10 mouse cellular contexts compared by ENCODE assay signal in genomic region chr6:99207226-99207885, GRCm38 (mm10).
DNase-seq lines count a peak whose midpoint lies in the region; ATAC-seq and TF ChIP-seq lines count a peak whose summit lies in the region.
"Had no signal": no experiment of that assay in that cellular context is flagged by ENCODE, and none has a peak within 500 bp of the region (broad histone marks: within the 10 kb centered on the region; RNA-seq: fewer than 3 reads in every experiment).

No protein-coding gene starts in this region.

- no peak for TF ChIP-seq POLR2A in thymus, adult 2 months (IDR thresholded peaks at IDR 0.05; ENCODE audit: control insufficient read depth, extremely low read depth, insufficient read depth, low read length, poor library complexity)

- DNase-seq in heart, postnatal 14 days: no peak
- no peak for DNase-seq in stomach, postnatal 0 days (ENCODE audit: low spot score)
- no peak for DNase-seq in ovary, postnatal 14 days (ENCODE audit: low spot score)
- DNase-seq in thymus, adult 2 months: no peak
- DNase-seq: gastrocnemius, postnatal 10 days; kidney, adult 8-10 months had no signal

- WGBS in heart, embryonic 16.5 days: 39% methylated on average over 6 of the region's 6 CpGs
- WGBS in stomach, embryonic 14.5 days: 50% methylated on average over 6 of the region's 6 CpGs
- WGBS in stomach, postnatal 0 days: 53% methylated on average over 6 of the region's 6 CpGs
- 43% methylated on average over 6 of the region's 6 CpGs for WGBS in intestine, postnatal 0 days
- 96% methylated on average over 6 of the region's 6 CpGs for WGBS in thymus, adult 2 months

- peak overlapping the region; percentile 68 for H3K27ac ChIP-seq in heart, embryonic 16.5 days (ENCODE audit: low read length)
- H3K27ac ChIP-seq in stomach, embryonic 14.5 days (ENCODE audit: low read length): peak overlapping the region; percentile 27; the same call in 1 of the 2 replicates
- H3K27ac ChIP-seq in stomach, postnatal 0 days (replicated peaks): no peak overlapping the region
- H3K27ac ChIP-seq in intestine, postnatal 0 days (ENCODE audit: low read depth, low read length): no peak overlapping the region
- H3K27ac ChIP-seq in thymus, adult 2 months (ENCODE audit: control insufficient read depth, insufficient read depth, low read length): no peak overlapping the region

- H3K9me3 ChIP-seq in heart, embryonic 16.5 days (replicated peaks; ENCODE audit: control insufficient read depth, low read length): no peaks in the 10 kb centered on the region
- no peaks in the 10 kb centered on the region for H3K9me3 ChIP-seq in stomach, embryonic 14.5 days (ENCODE audit: control insufficient read depth, low read depth, low read length)
- no peaks in the 10 kb centered on the region for H3K9me3 ChIP-seq in stomach, postnatal 0 days (ENCODE audit: control insufficient read depth, low read length)
- no peaks in the 10 kb centered on the region for H3K9me3 ChIP-seq in intestine, postnatal 0 days (ENCODE audit: control insufficient read depth)

- H3K4me1 ChIP-seq in heart, embryonic 16.5 days (ENCODE audit: control insufficient read depth, insufficient read depth, low read length): peaks cover 30% of the 10 kb centered on the region
- peaks cover 37% of the 10 kb centered on the region for H3K4me1 ChIP-seq in stomach, embryonic 14.5 days (ENCODE audit: control insufficient read depth, insufficient read depth, low read length)
- peaks cover 14% of the 10 kb centered on the region for H3K4me1 ChIP-seq in stomach, postnatal 0 days (replicated peaks; ENCODE audit: control insufficient read depth, insufficient read depth)
- peaks cover 14% of the 10 kb centered on the region for H3K4me1 ChIP-seq in intestine, postnatal 0 days (replicated peaks; ENCODE audit: control insufficient read depth, insufficient read depth, low read length)
- no peaks in the 10 kb centered on the region for H3K4me1 ChIP-seq in thymus, adult 2 months (replicated peaks; ENCODE audit: control insufficient read depth, insufficient read depth, low read length)

- H3K27me3 ChIP-seq in heart, embryonic 16.5 days (ENCODE audit: control insufficient read depth, insufficient read depth, low read length): no peaks in the 10 kb centered on the region
- no peaks in the 10 kb centered on the region for H3K27me3 ChIP-seq in stomach, embryonic 14.5 days (ENCODE audit: control insufficient read depth, insufficient read depth, low read length)
- no peaks in the 10 kb centered on the region for H3K27me3 ChIP-seq in stomach, postnatal 0 days (ENCODE audit: control insufficient read depth, insufficient read depth, low read length)
- no peaks in the 10 kb centered on the region for H3K27me3 ChIP-seq in intestine, postnatal 0 days (replicated peaks; ENCODE audit: control insufficient read depth, insufficient read depth, low read length)
- no peaks in the 10 kb centered on the region for H3K27me3 ChIP-seq in thymus, adult 2 months (ENCODE audit: control insufficient read depth, insufficient read depth, low read length)

- no peak overlapping the region; the same call in 1 of the 2 replicates for H3K4me3 ChIP-seq in heart, embryonic 16.5 days (ENCODE audit: low read length)
- H3K4me3 ChIP-seq in stomach, embryonic 14.5 days (ENCODE audit: low read depth, low read length): no peak overlapping the region
- no peak overlapping the region for H3K4me3 ChIP-seq in stomach, postnatal 0 days (ENCODE audit: low read depth, low read length)
- H3K4me3 ChIP-seq in intestine, postnatal 0 days (ENCODE audit: low read depth, low read length): no peak overlapping the region
- H3K4me3 ChIP-seq in thymus, adult 2 months (ENCODE audit: control insufficient read depth, insufficient read depth, low read length): no peak overlapping the region
- H3K4me3 ChIP-seq: myocyte had no signal

- peak overlapping the region; percentile 60 for H3K4me2 ChIP-seq in heart, embryonic 16.5 days (ENCODE audit: low read depth, low read length)
- no peak overlapping the region for H3K4me2 ChIP-seq in stomach, embryonic 14.5 days (replicated peaks; ENCODE audit: low read depth, low read length)
- no peak overlapping the region for H3K4me2 ChIP-seq in stomach, postnatal 0 days (replicated peaks; ENCODE audit: low read depth)
- no peak overlapping the region for H3K4me2 ChIP-seq in intestine, postnatal 0 days (replicated peaks; ENCODE audit: low read depth)

- no peak for TF ChIP-seq EP300 in stomach, postnatal 0 days (optimal IDR thresholded peaks at IDR 0.05)

- no peaks in the 10 kb centered on the region for H3K36me3 ChIP-seq in heart, embryonic 16.5 days (ENCODE audit: control insufficient read depth, insufficient read depth)
- H3K36me3 ChIP-seq in stomach, embryonic 14.5 days (ENCODE audit: control insufficient read depth, insufficient read depth, low read length): no peaks in the 10 kb centered on the region
- H3K36me3 ChIP-seq in stomach, postnatal 0 days (ENCODE audit: control insufficient read depth, insufficient read depth, low read length): no peaks in the 10 kb centered on the region
- H3K36me3 ChIP-seq in intestine, postnatal 0 days (ENCODE audit: control insufficient read depth, insufficient read depth): no peaks in the 10 kb centered on the region
- H3K36me3 ChIP-seq in thymus, adult 2 months (ENCODE audit: control insufficient read depth, insufficient read depth, low read length): no peaks in the 10 kb centered on the region

- TF ChIP-seq CTCF in stomach, postnatal 0 days (IDR thresholded peaks at IDR 0.05; ENCODE audit: low read depth): no peak
- TF ChIP-seq CTCF in intestine, postnatal 0 days (IDR thresholded peaks at IDR 0.05; ENCODE audit: low read depth): 0 out of 2 replicates have a peak, but pooled peaks have one; percentile 5
- TF ChIP-seq CTCF in thymus, adult 2 months (IDR thresholded peaks at IDR 0.05; ENCODE audit: borderline replicate concordance, control insufficient read depth, extremely low read depth, insufficient read depth, low read length, poor library complexity): no peak

- intact Hi-C loops in heart, postnatal 14 days (cut with DNase I): no loop called here

- H3K9ac ChIP-seq in heart, embryonic 16.5 days (ENCODE audit: low read length): peak overlapping the region; percentile 9; the same call in 1 of the 2 replicates
- no peak overlapping the region for H3K9ac ChIP-seq in stomach, embryonic 14.5 days (replicated peaks; ENCODE audit: low read depth, low read length)
- no peak overlapping the region for H3K9ac ChIP-seq in stomach, postnatal 0 days (ENCODE audit: low read length)
- H3K9ac ChIP-seq in intestine, postnatal 0 days (ENCODE audit: low read depth, low read length): no peak overlapping the region

- ATAC-seq in heart, embryonic 16.5 days (replicated peaks; ENCODE audit: extremely low read depth, insufficient read depth, low FRiP score): no peak
- ATAC-seq in stomach, embryonic 14.5 days (ENCODE audit: insufficient number of reproducible peaks, insufficient read depth, low FRiP score, low read depth): no peak
- no peak for ATAC-seq in stomach, postnatal 0 days (ENCODE audit: low FRiP score, low TSS enrichment)
- no peak for ATAC-seq in intestine, postnatal 0 days

Comparison
In these comparisons a context has a peak if more than half of its experiments do, and no peak if none do; other contexts are left out.
1. H3K27ac ChIP-seq: peak in heart, embryonic 16.5 days (single experiment) and stomach, embryonic 14.5 days (single experiment); none in stomach, postnatal 0 days (single experiment), intestine, postnatal 0 days (single experiment) and thymus, adult 2 months (single experiment).